Mouse (Mus musculus): ENCODE data around the gene Kcnf1.
"Not testable (repeated sequence)": the region's sequence is repeated elsewhere in the genome, so short reads cannot be mapped to it uniquely, and the experiment has no call there.

The Kcnf1 gene

GRCm38 (mm10) chr12:17163996-17164395 is 12.7 kb downstream of the Kcnf1 start:
- ATAC-seq (ENCODE audit: insufficient number of reproducible peaks, low FRiP score, low TSS enrichment): no peak

- no peak for ATAC-seq (ENCODE audit: insufficient number of reproducible peaks, low FRiP score, low TSS enrichment)
Observed at GRCm38 (mm10) chr12:17159549-17159948, 17.1 kb downstream of the Kcnf1 start.

GRCm38 (mm10) chr12:17157558-17157957 is 19.1 kb downstream of the Kcnf1 start:
- ATAC-seq (ENCODE audit: insufficient number of reproducible peaks, low FRiP score, low TSS enrichment): no peak

GRCm38 (mm10) chr12:17155781-17156180 is 20.9 kb downstream of the Kcnf1 start:
- no peak for ATAC-seq (ENCODE audit: insufficient number of reproducible peaks, low FRiP score, low TSS enrichment)

- no peak for ATAC-seq (ENCODE audit: insufficient number of reproducible peaks, low FRiP score, low TSS enrichment)
Observed at GRCm38 (mm10) chr12:17152840-17153239, 23.8 kb downstream of the Kcnf1 start.

- no peak for ATAC-seq (ENCODE audit: insufficient number of reproducible peaks, low FRiP score, low TSS enrichment)
Observed at GRCm38 (mm10) chr12:17148920-17149319, 27.8 kb downstream of the Kcnf1 start.

GRCm38 (mm10) chr12:17141791-17142190 is 34.9 kb downstream of the Kcnf1 start:
- ATAC-seq (ENCODE audit: insufficient number of reproducible peaks, low FRiP score, low TSS enrichment): no peak

- no peak for ATAC-seq (ENCODE audit: insufficient number of reproducible peaks, low FRiP score, low TSS enrichment)
Observed at GRCm38 (mm10) chr12:17140436-17140835, 36.3 kb downstream of the Kcnf1 start.

- no peak for ATAC-seq (ENCODE audit: insufficient number of reproducible peaks, low FRiP score, low TSS enrichment)
Observed at GRCm38 (mm10) chr12:17134546-17135096, 42.1 kb downstream of the Kcnf1 start.

- no peak for ATAC-seq (ENCODE audit: insufficient number of reproducible peaks, low FRiP score, low TSS enrichment)
Observed at GRCm38 (mm10) chr12:17132243-17132642, 44.4 kb downstream of the Kcnf1 start.

GRCm38 (mm10) chr12:17131563-17131962 is 45.1 kb downstream of the Kcnf1 start:
- no peak for ATAC-seq (ENCODE audit: insufficient number of reproducible peaks, low FRiP score, low TSS enrichment)

GRCm38 (mm10) chr12:17122881-17123280 is 53.8 kb downstream of the Kcnf1 start:
- not testable (repeated sequence) for ATAC-seq (ENCODE audit: insufficient number of reproducible peaks, low FRiP score, low TSS enrichment)
